Mouse (Mus musculus): ENCODE measurements around the gene Glmn. TPM values are rescaled to one million over a fixed set of nuclear protein-coding genes. Genes with fewer than 3 reads are reported as not detected.

The Glmn gene
- polyA plus RNA-seq, 1 experiment, result 8.5 TPM

DNA sequence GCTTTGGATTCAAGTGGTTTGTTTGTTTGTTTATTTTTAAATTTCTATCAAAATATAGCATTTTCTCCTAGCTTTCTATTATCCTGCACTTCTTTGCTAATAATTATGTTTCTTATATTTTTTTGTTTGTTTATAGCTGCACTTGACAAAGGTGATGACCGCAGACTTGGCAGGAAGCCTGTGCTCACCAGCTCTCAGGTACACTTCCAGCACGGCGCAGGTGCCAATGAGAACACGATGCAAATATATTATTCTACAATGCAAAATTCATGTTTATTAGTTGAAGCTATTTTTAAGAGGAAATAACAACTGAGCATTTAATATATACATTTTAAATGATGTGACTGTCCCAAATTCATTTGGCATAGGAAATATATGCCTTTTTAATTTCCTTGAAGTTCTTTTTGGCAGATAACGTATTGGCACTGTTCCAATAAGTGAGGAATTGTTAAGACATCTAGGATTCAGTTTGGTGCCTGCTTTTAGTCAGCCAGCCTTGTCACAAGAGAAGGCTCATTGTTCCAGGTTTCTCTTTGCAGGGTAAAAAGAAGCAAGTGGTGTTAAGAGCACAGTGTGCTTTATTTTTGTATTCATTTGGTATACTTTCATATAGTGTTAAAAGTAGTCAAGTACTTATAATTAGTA is 97.7 kb downstream of the Glmn start:
- H3K27ac ChIP-seq (ENCODE audit: control insufficient read depth, insufficient read depth, low read depth, low read length), result no peak overlapping the region
- no peak for TF ChIP-seq POLR2A (IDR thresholded peaks at IDR 0.05; ENCODE audit: control insufficient read depth, low read depth, low read length)
- no peak for TF ChIP-seq CTCF (IDR thresholded peaks at IDR 0.05; ENCODE audit: control insufficient read depth, insufficient read depth, insufficient replicate concordance, low read depth, low read length)
- no peak overlapping the region for H3K4me3 ChIP-seq (ENCODE audit: control insufficient read depth, low read depth, low read length)
- no peaks in the 10 kb centered on the region for H3K27me3 ChIP-seq (ENCODE audit: control insufficient read depth, insufficient read depth, low read length)
- H3K4me1 ChIP-seq (ENCODE audit: control insufficient read depth, insufficient read depth, low read length), result no peaks in the 10 kb centered on the region
- no peaks in the 10 kb centered on the region; the same call in 1 of the 2 replicates for H3K36me3 ChIP-seq (ENCODE audit: control insufficient read depth, insufficient read depth, low read length)

Other genes with a start within 250 kb of the Glmn start
- gene Ephx4, start 195.2 kb downstream of the Glmn start, polyA plus RNA-seq (2012; rRNA removed), result 1.7 and 2.1 TPM in 2 replicates
- gene Lpcat2b, start 166.3 kb downstream of the Glmn start, polyA plus RNA-seq (2012; rRNA removed), result 105 and 113 TPM in 2 replicates
- 5.6 and 5.9 TPM in 2 replicates for gene Btbd8, start 159.9 kb downstream of the Glmn start, polyA plus RNA-seq (2012; rRNA removed)
- 0.05 and 0.11 TPM in 2 replicates for gene Gm42669, start 90.3 kb downstream of the Glmn start, polyA plus RNA-seq (2012; rRNA removed)
- 12.5 and 14.4 TPM in 2 replicates for gene 1700028K03Rik, start 63.2 kb downstream of the Glmn start, polyA plus RNA-seq (2012; rRNA removed)
- 9.8 and 10.5 TPM in 2 replicates for gene Rpap2, start 515 bp downstream of the Glmn start, polyA plus RNA-seq (2012; rRNA removed)
- 1.3 and 1.8 TPM in 2 replicates for gene Gfi1, start 128.1 kb upstream of the Glmn start, polyA plus RNA-seq (2012; rRNA removed)
- gene Ube2d2b, start 232.2 kb upstream of the Glmn start, polyA plus RNA-seq (2012; rRNA removed), result 277 and 282 TPM in 2 replicates

Data from testis, adult 2 months (tissue).